Mouse (Mus musculus) heart, adult 2 months (tissue): Measurements from ENCODE around the gene Crx.

ENCODE experiments used
- CTCF ChIP-seq: fragments of 200-600 bp; IDR thresholded peaks from 2 replicates; pipeline ENCODE4 v1.8.1; 2022; ENCODE audit warnings: antibody characterized with exemption, mild to moderate bottlenecking, moderate library complexity
- EP300 ChIP-seq: fragments of 200-500 bp; IDR thresholded peaks from 2 replicates; pipeline ENCODE4 v1.6.1; 2011; ENCODE audit warnings: low read depth, low read length, control low read depth; ENCODE audit not compliant: insufficient read depth
- POLR2A ChIP-seq: fragments of 200-500 bp; IDR thresholded peaks from 2 replicates; pipeline ENCODE4 v1.6.1; 2011; ENCODE audit warnings: mild to moderate bottlenecking, low read depth, low read length, control low read depth; ENCODE audit not compliant: insufficient read depth

DNA sequence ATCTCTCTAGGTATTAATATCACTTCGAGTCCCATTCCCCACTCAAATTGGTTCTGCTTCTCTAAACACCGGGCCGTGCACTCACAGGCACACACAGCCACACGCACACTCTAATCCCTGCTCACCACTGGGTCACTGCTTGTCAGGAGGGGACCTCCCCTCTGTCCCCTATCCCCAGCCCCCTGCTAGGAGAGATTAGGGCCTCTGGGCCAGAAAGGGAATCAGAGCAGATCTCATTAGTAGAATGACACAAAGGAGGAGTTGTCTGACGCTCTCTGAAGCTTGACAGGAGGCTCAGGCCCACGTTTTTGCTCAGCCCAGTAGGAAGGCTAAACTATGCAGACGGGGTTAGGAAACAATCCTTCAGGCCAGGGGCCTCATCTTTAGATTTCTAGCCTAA lies 1.6 kb upstream of the Crx start:
- TF ChIP-seq CTCF (no peak), POLR2A (no peak), EP300 (no peak)
